Mouse (Mus musculus) kidney, postnatal 25 days (tissue): ENCODE measurements at regions not wholly inside any gene's neighbourhood (a gene's known extent, or its start where the extent isn't known, plus 50 kb on each side); places are given as distances from the start of the nearest gene placed in this dataset.
"Not testable (repeated sequence)": the region's sequence is repeated elsewhere in the genome, so short reads cannot be mapped to it uniquely, and the experiment has no call there.

Experiments
- DNase-seq, 2 experiments: peaks; one replicate each; pipeline ENCODE4 v3.0.0; 2021; ENCODE audit warnings: mixed read lengths in 2 of 2

- DNase-seq, result no peak
These were observed 418.4 kb upstream of the Arrdc4 start for GRCm38 (mm10) chr7:69167456-69167855.

GRCm38 (mm10) chr7:69161916-69162315 lies 412.9 kb upstream of the Arrdc4 start:
- DNase-seq, result no peak

- no peak for DNase-seq
These were observed 393.3 kb upstream of the Arrdc4 start for GRCm38 (mm10) chr7:69142351-69142750.

GRCm38 (mm10) chr7:69133441-69133840 lies 384.4 kb upstream of the Arrdc4 start:
- DNase-seq, result no peak

- not testable (repeated sequence) for DNase-seq
These were observed 352.7 kb upstream of the Arrdc4 start for GRCm38 (mm10) chr7:69101770-69102169.

- no peak for DNase-seq
These were observed 348.6 kb upstream of the Arrdc4 start for GRCm38 (mm10) chr7:69097587-69098095.

- DNase-seq, result no peak
These were observed 325.7 kb upstream of the Arrdc4 start for GRCm38 (mm10) chr7:69074780-69075179.

GRCm38 (mm10) chr7:69062994-69063393 lies 314.0 kb upstream of the Arrdc4 start:
- DNase-seq, result no peak

- no peak for DNase-seq
These were observed 313.5 kb upstream of the Arrdc4 start for GRCm38 (mm10) chr7:69062506-69062905.

GRCm38 (mm10) chr7:69062094-69062493 lies 313.1 kb upstream of the Arrdc4 start:
- no peak for DNase-seq

GRCm38 (mm10) chr7:69061242-69061641 lies 312.2 kb upstream of the Arrdc4 start:
- DNase-seq, result no peak

- no peak for DNase-seq
These were observed 267.5 kb upstream of the Arrdc4 start for GRCm38 (mm10) chr7:69016575-69016974.

- no peak for DNase-seq
These were observed 266.0 kb upstream of the Arrdc4 start for GRCm38 (mm10) chr7:69015047-69015446.

GRCm38 (mm10) chr7:69007237-69007636 lies 258.2 kb upstream of the Arrdc4 start:
- DNase-seq, result no peak

GRCm38 (mm10) chr7:68988061-68988460 lies 239.0 kb upstream of the Arrdc4 start:
- DNase-seq, result no peak

GRCm38 (mm10) chr7:68983937-68984336 lies 234.9 kb upstream of the Arrdc4 start:
- no peak for DNase-seq

GRCm38 (mm10) chr7:68982914-68983502 lies 234.0 kb upstream of the Arrdc4 start:
- DNase-seq, result peak in 1 of 2 experiments; percentile 27

- DNase-seq, result no peak
These were observed 229.5 kb upstream of the Arrdc4 start for GRCm38 (mm10) chr7:68978576-68978975.

- DNase-seq, result peak in 1 of 2 experiments; percentile 61
These were observed 228.0 kb upstream of the Arrdc4 start for GRCm38 (mm10) chr7:68976813-68977752.

GRCm38 (mm10) chr7:68975956-68976355 lies 226.9 kb upstream of the Arrdc4 start:
- peak; percentile 50 to 76 for DNase-seq

- DNase-seq, result no peak
These were observed 226.5 kb upstream of the Arrdc4 start for GRCm38 (mm10) chr7:68975580-68975894.

- DNase-seq, result no peak
These were observed 225.9 kb upstream of the Arrdc4 start for GRCm38 (mm10) chr7:68974761-68975579.
